Comparison of ENCODE assay signal across 10 mouse cellular contexts in genomic region chr2:84634006-84634405, GRCm38 (mm10). TPM values are rescaled to one million over a fixed set of nuclear protein-coding genes. Genes with fewer than 3 reads are reported as not detected.
A peak's percentile ranks its signal among the peaks of the same experiment; 100 is the strongest.
DNase-seq lines count a peak whose midpoint lies in the region; ATAC-seq and TF ChIP-seq lines count a peak whose summit lies in the region.
"Had no signal": no experiment of that assay in that cellular context is flagged by ENCODE, and none has a peak within 500 bp of the region (broad histone marks: within the 10 kb centered on the region; RNA-seq: fewer than 3 reads in every experiment).

No protein-coding gene starts in this region.

- H3K9me3 ChIP-seq in embryonic facial prominence, embryonic 14.5 days (ENCODE audit: control insufficient read depth, low read length) = no peaks in the 10 kb centered on the region
- H3K9me3 ChIP-seq in liver, embryonic 16.5 days (replicated peaks; ENCODE audit: control insufficient read depth, low read length) = no peaks in the 10 kb centered on the region

- peaks cover 56% of the 10 kb centered on the region for H3K4me1 ChIP-seq in embryonic facial prominence, embryonic 14.5 days (ENCODE audit: control insufficient read depth, insufficient read depth, low read length)
- H3K4me1 ChIP-seq in liver, embryonic 16.5 days (ENCODE audit: control insufficient read depth, low read depth, low read length) = peaks cover 41% of the 10 kb centered on the region

- H3K4me2 ChIP-seq in embryonic facial prominence, embryonic 14.5 days (ENCODE audit: low read depth, low read length) = peak overlapping the region; percentile 43
- no peak overlapping the region for H3K4me2 ChIP-seq in liver, embryonic 16.5 days (ENCODE audit: low read depth, low read length)

- intact Hi-C loops in left cerebral cortex, adult 2 months (cut with DNase I) = loop anchor here (2.0 kb wide), 1 partner anchor 15 kb away; no protein-coding TSS in a partner anchor
- intact Hi-C loops in left cerebral cortex, postnatal 4 days (cut with DNase I) = no loop called here

- H3K36me3 ChIP-seq in embryonic facial prominence, embryonic 14.5 days (ENCODE audit: control insufficient read depth, insufficient read depth, low read length) = peaks cover 4% of the 10 kb centered on the region; the same call in 1 of the 2 replicates
- H3K36me3 ChIP-seq in liver, embryonic 16.5 days (ENCODE audit: control insufficient read depth, insufficient read depth) = no peaks in the 10 kb centered on the region

- peak; percentile 32 for DNase-seq in adrenal gland, postnatal 10 days
- DNase-seq in adrenal gland, postnatal 25 days = no peak
- no peak for DNase-seq in left cerebral cortex, adult 2 months (ENCODE audit: extremely low spot score in 1 of 2, low spot score in 2 of 2)
- DNase-seq in left cerebral cortex, adult 8-10 months (ENCODE audit: low spot score in 2 of 2) = no peak
- peak; percentile 9 for DNase-seq in embryonic facial prominence, embryonic 14.5 days (ENCODE audit: low spot score)
- DNase-seq in left cerebral cortex, postnatal 4 days = no peak
- DNase-seq: kidney, adult 18-20 months had no signal

- 57% methylated on average over 4 of the region's 4 CpGs for WGBS in embryonic facial prominence, embryonic 14.5 days
- 42% methylated on average over 4 of the region's 4 CpGs for WGBS in liver, embryonic 16.5 days (ENCODE audit: insufficient replicate concordance)

- H3K27me3 ChIP-seq in embryonic facial prominence, embryonic 14.5 days (replicated peaks; ENCODE audit: control insufficient read depth, insufficient read depth, low read length) = no peaks in the 10 kb centered on the region
- no peaks in the 10 kb centered on the region for H3K27me3 ChIP-seq in liver, embryonic 16.5 days (ENCODE audit: control insufficient read depth, insufficient read depth, low read depth, low read length)

- peak overlapping the region; percentile 16; the same call in 1 of the 2 replicates for H3K27ac ChIP-seq in left cerebral cortex, adult 2 months
- H3K27ac ChIP-seq in embryonic facial prominence, embryonic 14.5 days (replicated peaks; ENCODE audit: low read depth, low read length) = peak overlapping the region; percentile 94; the same call in 1 of the 2 replicates
- 0 out of 2 replicates have a peak overlapping the region, but pooled peaks have one; percentile 21 for H3K27ac ChIP-seq in liver, embryonic 16.5 days (ENCODE audit: low read length)

- H3K9ac ChIP-seq in embryonic facial prominence, embryonic 14.5 days (ENCODE audit: low read depth, low read length) = no peak overlapping the region
- H3K9ac ChIP-seq in liver, embryonic 16.5 days (ENCODE audit: low read depth, low read length) = no peak overlapping the region

- H3K4me3 ChIP-seq in left cerebral cortex, adult 2 months = no peak overlapping the region
- H3K4me3 ChIP-seq in embryonic facial prominence, embryonic 14.5 days (ENCODE audit: low read depth, low read length) = no peak overlapping the region
- no peak overlapping the region for H3K4me3 ChIP-seq in liver, embryonic 16.5 days (ENCODE audit: low read depth, low read length)

- TF ChIP-seq CTCF in left cerebral cortex, adult 2 months (IDR thresholded peaks at IDR 0.05) = no peak

- no peak for ATAC-seq in embryonic facial prominence, embryonic 14.5 days (ENCODE audit: low read depth)
- ATAC-seq in liver, embryonic 16.5 days (ENCODE audit: low read depth) = no peak
- no peak for ATAC-seq in CD4-positive, CD25-positive, alpha-beta regulatory T cell, adult 4 months

RNA-seq across cellular contexts. Expression of gene Ctnnd1, which starts 16.6 kb away (rescaled TPM):
- 100 to 1,000 TPM; 112 to 126 TPM for total RNA-seq in adrenal gland, postnatal 10 days (2021)
- total RNA-seq in adrenal gland, postnatal 25 days (2021) = 130 and 154 TPM in 2 replicates
- total RNA-seq in left cerebral cortex, adult 2 months (2021) = 10 to 100 TPM; 65.1 to 70.2 TPM
- total RNA-seq in left cerebral cortex, adult 8-10 months (2022) = 10 to 100 TPM; 57.2 to 69.1 (median 60.0) TPM
- 48.9 and 49.0 TPM in 2 replicates for polyA plus RNA-seq in embryonic facial prominence, embryonic 14.5 days (2014; fragmentation: Nextera tagmentation; extraction: Ambion mirVana)
- polyA plus RNA-seq in liver, embryonic 16.5 days (2015; fragmentation: Nextera tagmentation; extraction: Ambion mirVana) = 14.9 and 16.0 TPM in 2 replicates
- polyA plus RNA-seq in CD4-positive, CD25-positive, alpha-beta regulatory T cell, adult 4 months (2017; shearing (Covaris generic)) = 1 to 10 TPM in 1 of 2 experiments, under 1 TPM in 1; 0.89 to 1.1 TPM
- 10 to 100 TPM; 70.4 to 88.0 TPM for total RNA-seq in left cerebral cortex, postnatal 4 days (2021)

RNA-seq across cellular contexts. Expression of gene Btbd18, which starts 24.9 kb away (rescaled TPM):
- total RNA-seq in adrenal gland, postnatal 10 days (2021) = under 1 TPM in 1 of 2 experiments, not detected in 1; 0.15 TPM
- 0.18 and 0.38 TPM in 2 replicates for total RNA-seq in adrenal gland, postnatal 25 days (2021)
- not detected for total RNA-seq in left cerebral cortex, adult 2 months (2021)
- total RNA-seq in left cerebral cortex, adult 8-10 months (2022) = not detected
- polyA plus RNA-seq in embryonic facial prominence, embryonic 14.5 days (2014; fragmentation: Nextera tagmentation; extraction: Ambion mirVana) = 0.14 TPM in 1 of 2 replicates, not detected in the other
- 0.04 TPM in 2 replicates for polyA plus RNA-seq in liver, embryonic 16.5 days (2015; fragmentation: Nextera tagmentation; extraction: Ambion mirVana)
- under 1 TPM in 1 of 2 experiments, not detected in 1; 0.48 TPM for polyA plus RNA-seq in CD4-positive, CD25-positive, alpha-beta regulatory T cell, adult 4 months (2017; shearing (Covaris generic))
- total RNA-seq in left cerebral cortex, postnatal 4 days (2021) = not detected
- total RNA-seq: midbrain, postnatal 0 days had no signal

RNA-seq across cellular contexts. Expression of gene Selenoh, which starts 36.6 kb away (rescaled TPM):
- 10 to 100 TPM; 55.4 to 67.6 TPM for total RNA-seq in adrenal gland, postnatal 10 days (2021)
- 36.4 and 54.0 TPM in 2 replicates for total RNA-seq in adrenal gland, postnatal 25 days (2021)
- total RNA-seq in left cerebral cortex, adult 2 months (2021) = 10 to 100 TPM; 27.4 to 33.3 TPM
- 10 to 100 TPM; 31.1 to 43.1 (median 34.4) TPM for total RNA-seq in left cerebral cortex, adult 8-10 months (2022)
- 237 and 272 TPM in 2 replicates for polyA plus RNA-seq in embryonic facial prominence, embryonic 14.5 days (2014; fragmentation: Nextera tagmentation; extraction: Ambion mirVana)
- polyA plus RNA-seq in liver, embryonic 16.5 days (2015; fragmentation: Nextera tagmentation; extraction: Ambion mirVana) = 66.4 and 73.3 TPM in 2 replicates
- 100 to 1,000 TPM in 1 of 2 experiments, 10 to 100 TPM in 1; 96.4 to 131 TPM for polyA plus RNA-seq in CD4-positive, CD25-positive, alpha-beta regulatory T cell, adult 4 months (2017; shearing (Covaris generic))
- 100 to 1,000 TPM in 1 of 2 experiments, 10 to 100 TPM in 1; 96.5 to 104 TPM for total RNA-seq in left cerebral cortex, postnatal 4 days (2021)

RNA-seq across cellular contexts. Expression of gene Gm28635, which starts 43.8 kb away (rescaled TPM):
- total RNA-seq in adrenal gland, postnatal 10 days (2021) = not detected
- not detected in 2 replicates for total RNA-seq in adrenal gland, postnatal 25 days (2021)
- 1 to 10 TPM; 7.6 to 9.6 TPM for total RNA-seq in left cerebral cortex, adult 2 months (2021)
- total RNA-seq in left cerebral cortex, adult 8-10 months (2022) = 1 to 10 TPM in 1 of 4 experiments, not detected in 3; 3.6 TPM
- not detected in 2 replicates for polyA plus RNA-seq in embryonic facial prominence, embryonic 14.5 days (2014; fragmentation: Nextera tagmentation; extraction: Ambion mirVana)
- not detected in 2 replicates for polyA plus RNA-seq in liver, embryonic 16.5 days (2015; fragmentation: Nextera tagmentation; extraction: Ambion mirVana)
- polyA plus RNA-seq in CD4-positive, CD25-positive, alpha-beta regulatory T cell, adult 4 months (2017; shearing (Covaris generic)) = not detected
- 10 to 100 TPM; 11.7 to 13.7 TPM for total RNA-seq in left cerebral cortex, postnatal 4 days (2021)
- total RNA-seq: midbrain, postnatal 0 days had no signal
- polyA plus RNA-seq: midbrain, postnatal 0 days had no signal

RNA-seq across cellular contexts. Expression of gene Med19, which starts 44.2 kb away (rescaled TPM):
- 10 to 100 TPM; 18.3 to 19.5 TPM for total RNA-seq in adrenal gland, postnatal 10 days (2021)
- total RNA-seq in adrenal gland, postnatal 25 days (2021) = 23.0 and 26.8 TPM in 2 replicates
- total RNA-seq in left cerebral cortex, adult 2 months (2021) = 10 to 100 TPM; 30.7 to 30.9 TPM
- 10 to 100 TPM; 31.6 to 37.0 (median 32.9) TPM for total RNA-seq in left cerebral cortex, adult 8-10 months (2022)
- polyA plus RNA-seq in embryonic facial prominence, embryonic 14.5 days (2014; fragmentation: Nextera tagmentation; extraction: Ambion mirVana) = 28.4 and 28.8 TPM in 2 replicates
- 17.1 TPM in 2 replicates for polyA plus RNA-seq in liver, embryonic 16.5 days (2015; fragmentation: Nextera tagmentation; extraction: Ambion mirVana)
- polyA plus RNA-seq in CD4-positive, CD25-positive, alpha-beta regulatory T cell, adult 4 months (2017; shearing (Covaris generic)) = 10 to 100 TPM; 14.9 to 18.3 TPM
- 10 to 100 TPM; 42.5 to 45.3 TPM for total RNA-seq in left cerebral cortex, postnatal 4 days (2021)

Comparison
In these comparisons a context has a peak if more than half of its experiments do, and no peak if none do; other contexts are left out.
1. DNase-seq: peak in adrenal gland, postnatal 10 days (single experiment) and embryonic facial prominence, embryonic 14.5 days (single experiment); none in adrenal gland, postnatal 25 days (single experiment), left cerebral cortex, adult 2 months (0 of 2), left cerebral cortex, adult 8-10 months (0 of 2) and left cerebral cortex, postnatal 4 days (single experiment).
2. H3K27ac ChIP-seq: peak in every context shown above with its lines; median percentile 94 in embryonic facial prominence, embryonic 14.5 days; 21 in liver, embryonic 16.5 days; 16 in left cerebral cortex, adult 2 months.